Mouse (Mus musculus): ENCODE measurements around the gene Ugt1a5. TPM values are rescaled to one million over a fixed set of nuclear protein-coding genes. Genes with fewer than 3 reads are reported as not detected.

The Ugt1a5 gene
- total and polyA plus RNA-seq, 3 experiments = not detected

DNA sequence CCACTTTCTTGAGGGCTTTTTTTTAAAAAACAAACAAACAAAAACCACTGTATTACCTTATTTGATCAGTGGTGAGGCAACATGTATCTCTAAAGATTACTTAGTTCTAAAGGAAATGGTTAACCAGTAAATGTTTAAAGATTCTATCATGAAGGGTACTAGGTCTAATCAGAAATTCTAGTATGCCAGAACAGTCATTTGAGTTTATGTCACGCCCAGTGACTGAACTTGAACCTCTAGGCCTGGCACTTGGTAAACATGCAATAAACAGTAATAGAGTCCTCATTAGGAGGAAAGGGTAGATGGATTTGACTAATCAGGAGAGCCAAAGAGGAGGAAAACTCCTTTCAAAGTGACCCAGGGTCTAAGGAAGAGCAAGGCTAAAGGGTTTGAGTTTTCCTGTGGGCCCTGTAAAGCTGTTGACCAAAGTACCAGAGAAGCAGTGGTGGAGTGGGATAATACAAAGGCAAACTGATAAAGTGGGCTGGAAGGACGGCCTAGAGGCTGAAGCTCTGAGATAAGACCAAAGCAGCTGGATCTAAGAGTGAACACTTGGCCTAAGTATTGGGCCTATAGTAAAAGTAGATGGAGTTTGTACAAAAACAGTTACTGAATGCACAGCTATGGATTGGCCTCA is 41.1 kb downstream of the Ugt1a5 start (continued):
- TF ChIP-seq BHLHE40 (IDR thresholded peaks at IDR 0.05; ENCODE audit: borderline replicate concordance, low read depth, low read length) (no peak), POLR2AphosphoS2 (IDR thresholded peaks at IDR 0.05; ENCODE audit: low read length) (no peak)

DNA sequence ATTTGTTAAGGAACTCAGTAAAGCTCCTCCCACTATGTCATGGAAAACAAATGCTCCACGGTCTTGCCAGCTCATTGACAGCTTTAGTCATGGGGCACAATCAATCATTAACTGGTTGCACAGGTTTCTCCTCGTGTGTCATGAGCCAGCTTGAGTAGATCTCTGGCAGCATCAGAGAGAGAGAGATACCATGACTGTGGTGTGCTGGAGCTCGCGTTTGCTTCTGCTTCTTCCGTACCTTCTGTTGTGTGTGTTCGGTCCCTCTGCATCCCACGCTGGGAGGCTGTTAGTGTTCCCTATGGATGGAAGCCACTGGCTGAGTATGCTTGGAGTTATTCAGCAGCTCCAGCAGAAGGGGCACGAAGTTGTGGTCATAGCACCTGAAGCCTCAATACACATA is 46.0 kb downstream of the Ugt1a5 start, which contains the start of gene Ugt1a1:
Ugt1a1 (plus strand) TSS at position 148 of the 400 bp plus-strand sequence.
- TF ChIP-seq NRF1 (IDR thresholded peaks at IDR 0.05; ENCODE audit: insufficient read depth, low read depth, low read length, poor library complexity, severe bottlenecking) = no peak
- no peak for TF ChIP-seq MAX (IDR thresholded peaks at IDR 0.05; ENCODE audit: low read length)
- TF ChIP-seq ELF1 (IDR thresholded peaks at IDR 0.05; ENCODE audit: low read depth, low read length) = no peak
- H3K4me1 ChIP-seq (ENCODE audit: control insufficient read depth in 1 of 2, insufficient read depth in 2 of 2, low read length in 2 of 2) = no peaks in the 10 kb centered on the region
- H3K9ac ChIP-seq (ENCODE audit: control insufficient read depth, low read depth, low read length, poor library complexity, severe bottlenecking) = no peak within 1 kb of the TSS

GRCm38 (mm10) chr1:88212341-88213045 is 46.7 kb downstream of the Ugt1a5 start:
- H3K27me3 ChIP-seq (ENCODE audit: control insufficient read depth in 1 of 2, insufficient read depth in 2 of 2, low read length in 2 of 2) = no peaks in the 10 kb centered on the region
- H3K27ac ChIP-seq (ENCODE audit: control insufficient read depth, low read depth, low read length) = no peak overlapping the region
- peak; percentile 6 for DNase-seq (ENCODE audit: low read depth, low spot score)
- 0 out of 6 replicates have a peak, but pooled peaks of 1 of the 3 experiments have one; percentile 1 for TF ChIP-seq CTCF (IDR thresholded peaks at IDR 0.05 in 2 of 3, conservative IDR thresholded peaks at IDR 0.05 in 1 of 3; ENCODE audit: control insufficient read depth in 1 of 3, insufficient read depth in 1 of 3, low read depth in 2 of 3, low read length in 3 of 3, poor library complexity in 1 of 3, severe bottlenecking in 1 of 3)
- no peak for TF ChIP-seq MYB (IDR thresholded peaks at IDR 0.05; ENCODE audit: low read depth, low read length)
- TF ChIP-seq ZNF384 (IDR thresholded peaks at IDR 0.05; ENCODE audit: low read depth, low read length) = no peak
- H3K9me3 ChIP-seq (replicated peaks; ENCODE audit: insufficient read depth, low read length) = no peaks in the 10 kb centered on the region
- H3K79me2 ChIP-seq (ENCODE audit: control insufficient read depth, insufficient read depth, low read length, poor library complexity) = no peaks in the 10 kb centered on the region
- no peak overlapping the region for H3K9ac ChIP-seq (ENCODE audit: control insufficient read depth, low read depth, low read length, poor library complexity, severe bottlenecking)
- no peak overlapping the region for H3K4me3 ChIP-seq (ENCODE audit: control insufficient read depth in 1 of 2, insufficient read depth in 1 of 2, low read depth in 2 of 2, low read length in 2 of 2)
- H3K36me3 ChIP-seq (ENCODE audit: control insufficient read depth in 1 of 2, insufficient read depth in 2 of 2, low read length in 2 of 2) = no peaks in the 10 kb centered on the region; a peak in 1 of 4 replicates
- H3K4me1 ChIP-seq (ENCODE audit: control insufficient read depth in 1 of 2, insufficient read depth in 2 of 2, low read length in 2 of 2) = no peaks in the 10 kb centered on the region

More for the DNA sequence above, 46.0 kb downstream of the Ugt1a5 start, which contains the start of gene Ugt1a1:
- no peaks in the 10 kb centered on the region for H3K27me3 ChIP-seq (ENCODE audit: control insufficient read depth in 1 of 2, insufficient read depth in 2 of 2, low read length in 2 of 2)
- no peak within 1 kb of the TSS for H3K4me3 ChIP-seq (ENCODE audit: control insufficient read depth in 1 of 2, insufficient read depth in 1 of 2, low read depth in 2 of 2, low read length in 2 of 2)
- H3K36me3 ChIP-seq (ENCODE audit: control insufficient read depth in 1 of 2, insufficient read depth in 2 of 2, low read length in 2 of 2) = peaks cover 0 to 4% of the 10 kb centered on the region in 2 experiments; a peak in 2 of 4 replicates
- no peaks in the 10 kb centered on the region for H3K9me3 ChIP-seq (replicated peaks; ENCODE audit: insufficient read depth, low read length)
- DNase-seq (ENCODE audit: low read depth, low spot score) = peak; percentile 4
- no peak within 1 kb of the TSS for H3K27ac ChIP-seq (ENCODE audit: control insufficient read depth, low read depth, low read length)
- no peaks in the 10 kb centered on the region for H3K79me2 ChIP-seq (ENCODE audit: control insufficient read depth, insufficient read depth, low read length, poor library complexity)

GRCm38 (mm10) chr1:88213061-88213460 is 47.2 kb downstream of the Ugt1a5 start:
- Histone ChIP-seq H3K9me3 (replicated peaks; ENCODE audit: insufficient read depth, low read length) (no peaks in the 10 kb centered on the region), H3K9ac (ENCODE audit: control insufficient read depth, low read depth, low read length, poor library complexity, severe bottlenecking) (no peak overlapping the region)
- peak; percentile 4 for DNase-seq (ENCODE audit: low read depth, low spot score)

More at GRCm38 (mm10) chr1:88213061-88213460, 47.2 kb downstream of the Ugt1a5 start:
- H3K36me3 ChIP-seq (ENCODE audit: control insufficient read depth in 1 of 2, insufficient read depth in 2 of 2, low read length in 2 of 2) = no peaks in the 10 kb centered on the region
- TF ChIP-seq MYB (IDR thresholded peaks at IDR 0.05; ENCODE audit: low read depth, low read length) (no peak), JUND (IDR thresholded peaks at IDR 0.05; ENCODE audit: low read depth, low read length) (no peak), EP300 (IDR thresholded peaks at IDR 0.05; ENCODE audit: low read depth in 1 of 2, low read length in 2 of 2) (no peak), ZKSCAN1 (IDR thresholded peaks at IDR 0.05; ENCODE audit: low read depth, low read length) (no peak), GABPA (IDR thresholded peaks at IDR 0.05; ENCODE audit: low read depth, low read length) (no peak), HCFC1 (IDR thresholded peaks at IDR 0.05; ENCODE audit: low read depth, low read length) (no peak), UBTF (IDR thresholded peaks at IDR 0.05; ENCODE audit: borderline replicate concordance, insufficient read depth, low read depth, low read length) (no peak), ETS1 (IDR thresholded peaks at IDR 0.05; ENCODE audit: low read depth, low read length) (no peak), MAFK (IDR thresholded peaks at IDR 0.05; ENCODE audit: borderline replicate concordance, low read depth, low read length) (no peak), POLR2AphosphoS5 (IDR thresholded peaks at IDR 0.05; ENCODE audit: borderline replicate concordance, low read depth, low read length) (no peak), POLR2AphosphoS2 (IDR thresholded peaks at IDR 0.05; ENCODE audit: low read length) (no peak), ELF1 (IDR thresholded peaks at IDR 0.05; ENCODE audit: low read depth, low read length) (no peak), CHD2 (IDR thresholded peaks at IDR 0.05; ENCODE audit: low read length) (no peak), ZMIZ1 (IDR thresholded peaks at IDR 0.05; ENCODE audit: low read depth, low read length) (no peak), TAL1 (IDR thresholded peaks at IDR 0.05; ENCODE audit: low read length) (no peak), SMC3 (IDR thresholded peaks at IDR 0.05; ENCODE audit: low read depth, low read length) (no peak)
- H3K4me1 ChIP-seq (ENCODE audit: control insufficient read depth in 1 of 2, insufficient read depth in 2 of 2, low read length in 2 of 2) = no peaks in the 10 kb centered on the region
- H3K79me2 ChIP-seq (ENCODE audit: control insufficient read depth, insufficient read depth, low read length, poor library complexity) = no peaks in the 10 kb centered on the region
- H3K4me3 ChIP-seq (ENCODE audit: control insufficient read depth in 1 of 2, insufficient read depth in 1 of 2, low read depth in 2 of 2, low read length in 2 of 2) = no peak overlapping the region
- H3K27me3 ChIP-seq (ENCODE audit: control insufficient read depth in 1 of 2, insufficient read depth in 2 of 2, low read length in 2 of 2) = no peaks in the 10 kb centered on the region
- no peak overlapping the region for H3K27ac ChIP-seq (ENCODE audit: control insufficient read depth, low read depth, low read length)
